Mouse (Mus musculus): ENCODE data around the gene Cfap97d1.

DNA sequence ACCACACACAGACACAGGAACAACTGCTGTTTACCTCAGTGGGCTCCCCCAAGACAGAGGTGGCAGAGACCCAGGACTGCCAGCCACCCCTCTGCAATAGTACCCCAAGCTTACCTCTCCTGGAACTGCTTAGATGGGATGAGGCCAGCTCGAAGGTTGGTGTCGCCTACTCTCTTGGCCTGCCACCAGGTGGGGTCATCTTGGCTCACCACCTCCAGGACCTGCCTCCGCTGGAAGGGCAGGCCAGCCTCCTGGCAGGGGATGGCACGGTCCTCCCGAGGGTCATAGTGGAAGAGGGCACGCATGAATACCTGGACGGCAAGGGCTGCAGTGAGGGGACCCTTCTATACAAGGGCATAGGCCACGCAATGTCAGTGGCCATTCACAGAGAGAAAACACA is 29.1 kb downstream of the Cfap97d1 start:
- TF ChIP-seq CTCF (IDR thresholded peaks at IDR 0.05; ENCODE audit: low read depth) (peak; percentile 18; the same call in 1 of the 2 replicates), EP300 (IDR thresholded peaks at IDR 0.05; ENCODE audit: low read depth) (no peak)
